Mouse (Mus musculus) midbrain, embryonic 16.5 days (tissue): ENCODE data around the gene Sos1. TPM values are rescaled to one million over a fixed set of nuclear protein-coding genes. Genes with fewer than 3 reads are reported as not detected.

Source experiments
- ATAC-seq: fragments of 200-750 bp; cut with Nextera tagmentation; 2 replicates; pipeline ENCODE4 v1.8.0; 2017; ENCODE audit warnings: moderate TSS enrichment
- H3K27ac ChIP-seq: fragments of 300-500 bp; sonication (generic); 2 replicates; pipeline ENCODE4 v1.5.1; 2014; ENCODE audit warnings: mild to moderate bottlenecking, low read length, mixed read lengths
- H3K27me3 ChIP-seq: fragments of 300-500 bp; sonication (generic); 2 replicates; pipeline ENCODE4 v1.6.1; 2014; ENCODE audit warnings: low read depth, low read length, mixed read lengths; ENCODE audit not compliant: control insufficient read depth, insufficient read depth
- H3K36me3 ChIP-seq: fragments of 300-500 bp; sonication (generic); 2 replicates; pipeline ENCODE4 v1.6.1; 2014; ENCODE audit warnings: mild to moderate bottlenecking, low read length, moderate library complexity, mixed read lengths; ENCODE audit not compliant: control insufficient read depth, insufficient read depth
- H3K4me1 ChIP-seq: fragments of 300-500 bp; sonication (generic); 2 replicates; pipeline ENCODE4 v1.6.1; 2014; ENCODE audit warnings: mild to moderate bottlenecking, low read length, mixed read lengths; ENCODE audit not compliant: control insufficient read depth, insufficient read depth
- H3K4me2 ChIP-seq: fragments of 300-500 bp; sonication (generic); 2 replicates; pipeline ENCODE4 v1.6.1; 2014; ENCODE audit warnings: mild to moderate bottlenecking, low read length, mixed read lengths
- H3K4me3 ChIP-seq: fragments of 300-500 bp; sonication (generic); 2 replicates; pipeline ENCODE4 v1.5.1; 2014; ENCODE audit warnings: low read depth, mild to moderate bottlenecking, low read length, moderate library complexity, mixed read lengths
- H3K9ac ChIP-seq: fragments of 300-500 bp; sonication (generic); 2 replicates; pipeline ENCODE4 v1.6.1; 2014; ENCODE audit warnings: low read depth, low read length, mixed read lengths
- H3K9me3 ChIP-seq: fragments of 300-500 bp; sonication (generic); replicated peaks from 2 replicates; pipeline ENCODE4 v1.6.1; 2014; ENCODE audit warnings: mild to moderate bottlenecking, low read length, mixed read lengths; ENCODE audit not compliant: control insufficient read depth, poor library complexity, severe bottlenecking
- WGBS: fragments of 180-500 bp; shearing (Covaris S2); extraction: QIAGEN DNeasy Blood & Tissue Kit; methylation state at CpG from one replicate; pipeline ENCODE4 v1.1.7; 2014; 5-methylcytosine and 5-hydroxymethylcytosine counted together
- polyA plus RNA-seq: library from polyadenylated mRNA; unstranded; fragments of >200 nt; fragmentation: Nextera tagmentation; extraction: Ambion mirVana; gene quantifications from 2 replicates; pipeline ENCODE4 v1.2.1, GENCODE M21; 2015

The Sos1 gene
- polyA plus RNA-seq, 1 experiment from 2014 or later = 6.6 TPM

- no peaks in the 10 kb centered on the region for H3K9me3 ChIP-seq
- no peak overlapping the region for H3K27ac ChIP-seq
- H3K4me1 ChIP-seq = no peaks in the 10 kb centered on the region
- H3K9ac ChIP-seq = no peak overlapping the region
- peaks cover 13% of the 10 kb centered on the region for H3K36me3 ChIP-seq
- no peak for ATAC-seq
- no peaks in the 10 kb centered on the region for H3K27me3 ChIP-seq
- H3K4me3 ChIP-seq = no peak overlapping the region
- WGBS = 48% methylated on average over 3 of the region's 3 CpGs
- no peak overlapping the region for H3K4me2 ChIP-seq
These were observed 29.7 kb downstream of the Sos1 start for GRCm38 (mm10) chr17:80450426-80451030.

GRCm38 (mm10) chr17:80446470-80446869 lies 33.8 kb downstream of the Sos1 start:
- no peak overlapping the region for H3K4me3 ChIP-seq
- H3K9me3 ChIP-seq = no peaks in the 10 kb centered on the region
- no peak for ATAC-seq
- no peak overlapping the region for H3K9ac ChIP-seq
- H3K27ac ChIP-seq = no peak overlapping the region
- no peaks in the 10 kb centered on the region for H3K4me1 ChIP-seq
- H3K4me2 ChIP-seq = no peak overlapping the region
- no peaks in the 10 kb centered on the region for H3K27me3 ChIP-seq
- H3K36me3 ChIP-seq = peaks cover 28% of the 10 kb centered on the region
- 94% methylated on average over 5 of the region's 5 CpGs for WGBS

GRCm38 (mm10) chr17:80445433-80445832 lies 34.8 kb downstream of the Sos1 start:
- Histone ChIP-seq H3K4me2 (no peak overlapping the region), H3K9me3 (no peaks in the 10 kb centered on the region), H3K9ac (no peak overlapping the region), H3K27ac (no peak overlapping the region), H3K4me3 (no peak overlapping the region), H3K36me3 (peaks cover 26% of the 10 kb centered on the region), H3K4me1 (no peaks in the 10 kb centered on the region), H3K27me3 (no peaks in the 10 kb centered on the region)
- no peak for ATAC-seq
- WGBS = 92% methylated on average over 7 of the region's 7 CpGs

- H3K9me3 ChIP-seq = no peaks in the 10 kb centered on the region
- no peak for ATAC-seq
- no peaks in the 10 kb centered on the region for H3K27me3 ChIP-seq
- 89% methylated on average over 5 of the region's 5 CpGs for WGBS
- H3K4me3 ChIP-seq = no peak overlapping the region
- H3K27ac ChIP-seq = no peak overlapping the region
- H3K4me1 ChIP-seq = no peaks in the 10 kb centered on the region
- H3K36me3 ChIP-seq = peaks cover 11% of the 10 kb centered on the region
- H3K9ac ChIP-seq = no peak overlapping the region
- no peak overlapping the region for H3K4me2 ChIP-seq
These were observed 44.6 kb downstream of the Sos1 start for GRCm38 (mm10) chr17:80435680-80436079.

- ATAC-seq = no peak
- Histone ChIP-seq H3K27me3 (no peaks in the 10 kb centered on the region), H3K27ac (no peak overlapping the region), H3K4me3 (no peak overlapping the region), H3K9ac (no peak overlapping the region), H3K4me2 (no peak overlapping the region), H3K4me1 (no peaks in the 10 kb centered on the region), H3K9me3 (no peaks in the 10 kb centered on the region), H3K36me3 (peaks cover 11% of the 10 kb centered on the region)
- 75% methylated on average over 3 of the region's 3 CpGs for WGBS
These were observed 45.8 kb downstream of the Sos1 start for GRCm38 (mm10) chr17:80434430-80434829.

- Histone ChIP-seq H3K27me3 (no peaks in the 10 kb centered on the region), H3K36me3 (peaks cover 7% of the 10 kb centered on the region), H3K9ac (no peak overlapping the region), H3K9me3 (no peaks in the 10 kb centered on the region), H3K4me2 (no peak overlapping the region), H3K4me3 (no peak overlapping the region), H3K4me1 (no peaks in the 10 kb centered on the region), H3K27ac (no peak overlapping the region)
- no peak for ATAC-seq
- WGBS = 97% methylated on average over 9 of the region's 9 CpGs
These were observed 48.3 kb downstream of the Sos1 start for GRCm38 (mm10) chr17:80431997-80432396.

GRCm38 (mm10) chr17:80427966-80428365 lies 52.3 kb downstream of the Sos1 start:
- WGBS = 69% methylated on average over 2 of the region's 2 CpGs
- no peak overlapping the region for H3K27ac ChIP-seq
- no peak for ATAC-seq
- H3K27me3 ChIP-seq = no peaks in the 10 kb centered on the region
- no peak overlapping the region for H3K9ac ChIP-seq
- H3K36me3 ChIP-seq = peaks cover under 1% of the 10 kb centered on the region
- H3K4me3 ChIP-seq = no peak overlapping the region
- H3K9me3 ChIP-seq = no peaks in the 10 kb centered on the region
- H3K4me2 ChIP-seq = no peak overlapping the region
- H3K4me1 ChIP-seq = no peaks in the 10 kb centered on the region

GRCm38 (mm10) chr17:80426901-80427300 lies 53.4 kb downstream of the Sos1 start:
- Histone ChIP-seq H3K4me3 (no peak overlapping the region), H3K4me2 (no peak overlapping the region), H3K9me3 (no peaks in the 10 kb centered on the region), H3K27me3 (no peaks in the 10 kb centered on the region), H3K9ac (no peak overlapping the region), H3K4me1 (no peaks in the 10 kb centered on the region), H3K27ac (no peak overlapping the region), H3K36me3 (peaks cover 9% of the 10 kb centered on the region)
- ATAC-seq = no peak
- WGBS = 79% methylated on average over 5 of the region's 5 CpGs

GRCm38 (mm10) chr17:80426171-80426570 lies 54.1 kb downstream of the Sos1 start:
- no peak for ATAC-seq
- Histone ChIP-seq H3K27me3 (no peaks in the 10 kb centered on the region), H3K27ac (no peak overlapping the region), H3K4me2 (no peak overlapping the region), H3K36me3 (peaks cover 9% of the 10 kb centered on the region), H3K9me3 (no peaks in the 10 kb centered on the region), H3K4me3 (no peak overlapping the region), H3K9ac (no peak overlapping the region), H3K4me1 (no peaks in the 10 kb centered on the region)
- WGBS = 91% methylated on average over 7 of the region's 7 CpGs
